Mouse (Mus musculus) limb, embryonic 11.5 days (tissue): Measurements from ENCODE around the gene Pitpnc1. TPM values are rescaled to one million over a fixed set of nuclear protein-coding genes. Genes with fewer than 3 reads are reported as not detected.

Source experiments
- ATAC-seq: fragments of 200-750 bp; cut with Nextera tagmentation; 2 replicates; pipeline ENCODE4 v1.8.0; 2017; ENCODE audit warnings: low read depth; ENCODE audit not compliant: insufficient number of reproducible peaks, low FRiP score, low TSS enrichment
- DNase-seq: peaks from one replicate; pipeline ENCODE4 v3.0.0-alpha.2; 2015; ENCODE audit warnings: low spot score
- H3K27ac ChIP-seq: fragments of 300-500 bp; sonication (generic); replicated peaks from 2 replicates; pipeline ENCODE4 v1.5.1; 2014; ENCODE audit warnings: low read depth, mild to moderate bottlenecking, low read length
- H3K27me3 ChIP-seq: fragments of 300-500 bp; sonication (generic); 2 replicates; pipeline ENCODE4 v1.6.1; 2014; ENCODE audit warnings: mild to moderate bottlenecking, low read length, mixed read lengths; ENCODE audit not compliant: control insufficient read depth, insufficient read depth
- H3K36me3 ChIP-seq: fragments of 300-500 bp; sonication (generic); 2 replicates; pipeline ENCODE4 v1.6.1; 2014; ENCODE audit warnings: mild to moderate bottlenecking, low read length, moderate library complexity, mixed read lengths; ENCODE audit not compliant: control insufficient read depth, insufficient read depth
- H3K4me1 ChIP-seq: fragments of 300-500 bp; sonication (generic); 2 replicates; pipeline ENCODE4 v1.6.1; 2014; ENCODE audit warnings: low read length, mixed read lengths; ENCODE audit not compliant: control insufficient read depth, insufficient read depth
- H3K4me2 ChIP-seq: fragments of 300-500 bp; sonication (generic); 2 replicates; pipeline ENCODE4 v1.6.1; 2014; ENCODE audit warnings: low read depth, mild to moderate bottlenecking, moderate library complexity; ENCODE audit not compliant: severe bottlenecking
- H3K4me3 ChIP-seq: fragments of 300-500 bp; sonication (generic); 2 replicates; pipeline ENCODE4 v1.5.1; 2014; ENCODE audit warnings: low read depth, low read length
- H3K9ac ChIP-seq: fragments of 300-500 bp; sonication (generic); 2 replicates; pipeline ENCODE4 v1.6.1; 2014; ENCODE audit warnings: mild to moderate bottlenecking, low read length
- H3K9me3 ChIP-seq: fragments of 300-500 bp; sonication (generic); 2 replicates; pipeline ENCODE4 v1.6.1; 2016; ENCODE audit warnings: low read length; ENCODE audit not compliant: control insufficient read depth
- WGBS: fragments of 180-500 bp; shearing (Covaris S2); extraction: QIAGEN DNeasy Blood & Tissue Kit; methylation state at CpG from one replicate; pipeline ENCODE4 v1.1.7; 2014; 5-methylcytosine and 5-hydroxymethylcytosine counted together
- polyA plus RNA-seq: library from polyadenylated mRNA; unstranded; fragments of >200 nt; fragmentation: Nextera tagmentation; extraction: Ambion mirVana; gene quantifications from 2 replicates; pipeline ENCODE4 v1.2.1, GENCODE M21; 2014

Gene Pitpnc1
- polyA plus RNA-seq, 1 experiment from 2014 or later, result 35.3 TPM

GRCm38 (mm10) chr11:107323173-107323572 lies 147.3 kb downstream of the Pitpnc1 start:
- Histone ChIP-seq H3K9ac (no peak overlapping the region), H3K4me2 (no peak overlapping the region), H3K4me1 (no peaks in the 10 kb centered on the region), H3K27ac (no peak overlapping the region), H3K4me3 (no peak overlapping the region), H3K9me3 (no peaks in the 10 kb centered on the region), H3K27me3 (no peaks in the 10 kb centered on the region), H3K36me3 (no peaks in the 10 kb centered on the region)
- DNase-seq, result no peak
- no peak for ATAC-seq
- whole genome bisulfite sequencing, result 71% methylated on average over 18 of the region's 18 CpGs

DNA sequence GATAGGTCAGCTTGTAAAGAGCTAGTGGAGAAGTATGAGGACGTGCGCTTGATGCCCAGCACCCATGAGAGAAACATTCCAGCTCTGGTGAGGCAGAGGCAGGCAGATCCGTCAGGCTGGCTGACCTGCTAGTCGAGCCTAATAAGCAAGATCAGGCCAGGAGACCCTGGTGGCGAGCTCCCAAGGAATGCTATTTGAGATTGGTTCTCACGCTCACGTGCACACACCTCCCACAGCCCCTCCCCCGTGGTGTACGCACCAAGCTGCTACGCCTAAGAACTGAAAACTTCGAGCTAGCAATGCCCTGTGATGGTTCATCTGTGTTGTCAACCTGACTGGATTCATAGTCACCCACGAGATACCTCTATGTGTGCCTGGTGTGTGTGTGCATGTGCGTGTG lies 148.3 kb downstream of the Pitpnc1 start:
- DNase-seq, result no peak
- Histone ChIP-seq H3K27me3 (no peaks in the 10 kb centered on the region), H3K4me2 (no peak overlapping the region), H3K36me3 (no peaks in the 10 kb centered on the region), H3K4me3 (no peak overlapping the region), H3K27ac (no peak overlapping the region), H3K4me1 (no peaks in the 10 kb centered on the region), H3K9me3 (no peaks in the 10 kb centered on the region), H3K9ac (no peak overlapping the region)
- 90% methylated on average over 13 of the region's 13 CpGs for WGBS
- ATAC-seq, result no peak

DNA sequence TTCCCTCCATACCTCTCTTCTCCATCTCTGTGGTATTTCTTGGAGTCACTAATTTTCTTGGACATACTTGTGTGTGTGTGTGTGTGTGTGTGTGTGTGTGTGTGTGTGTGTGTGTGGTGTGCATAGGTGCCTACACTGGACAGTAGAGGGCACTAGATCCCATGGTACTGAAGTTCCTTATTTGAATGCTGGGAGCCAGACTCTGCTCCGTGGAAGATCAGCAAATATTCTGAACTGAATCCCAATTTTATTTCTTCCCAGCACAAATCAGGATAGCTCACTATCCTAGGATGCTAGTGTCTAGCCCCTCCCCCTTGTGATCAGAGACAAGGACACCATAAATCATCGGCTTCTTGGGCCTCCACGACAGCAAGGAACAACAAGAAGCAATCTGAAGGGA lies 148.7 kb downstream of the Pitpnc1 start:
- no peak overlapping the region for H3K4me2 ChIP-seq
- no peak overlapping the region for H3K4me3 ChIP-seq
- H3K9ac ChIP-seq, result no peak overlapping the region
- DNase-seq (no peak), ATAC-seq (no peak)
- no peaks in the 10 kb centered on the region for H3K36me3 ChIP-seq
- no peak overlapping the region for H3K27ac ChIP-seq
- WGBS, result 88% methylated on average over 3 of the region's 3 CpGs
- H3K9me3 ChIP-seq, result no peaks in the 10 kb centered on the region
- no peaks in the 10 kb centered on the region for H3K4me1 ChIP-seq
- H3K27me3 ChIP-seq, result no peaks in the 10 kb centered on the region

GRCm38 (mm10) chr11:107319861-107320260 lies 150.6 kb downstream of the Pitpnc1 start:
- no peak for DNase-seq
- H3K4me1 ChIP-seq, result no peaks in the 10 kb centered on the region
- H3K4me2 ChIP-seq, result no peak overlapping the region
- H3K9ac ChIP-seq, result no peak overlapping the region
- no peaks in the 10 kb centered on the region for H3K9me3 ChIP-seq
- H3K27me3 ChIP-seq, result no peaks in the 10 kb centered on the region
- WGBS, result 39% methylated on average over 10 of the region's 10 CpGs
- no peak for ATAC-seq
- no peak overlapping the region for H3K4me3 ChIP-seq
- H3K36me3 ChIP-seq, result no peaks in the 10 kb centered on the region
- no peak overlapping the region for H3K27ac ChIP-seq

DNA sequence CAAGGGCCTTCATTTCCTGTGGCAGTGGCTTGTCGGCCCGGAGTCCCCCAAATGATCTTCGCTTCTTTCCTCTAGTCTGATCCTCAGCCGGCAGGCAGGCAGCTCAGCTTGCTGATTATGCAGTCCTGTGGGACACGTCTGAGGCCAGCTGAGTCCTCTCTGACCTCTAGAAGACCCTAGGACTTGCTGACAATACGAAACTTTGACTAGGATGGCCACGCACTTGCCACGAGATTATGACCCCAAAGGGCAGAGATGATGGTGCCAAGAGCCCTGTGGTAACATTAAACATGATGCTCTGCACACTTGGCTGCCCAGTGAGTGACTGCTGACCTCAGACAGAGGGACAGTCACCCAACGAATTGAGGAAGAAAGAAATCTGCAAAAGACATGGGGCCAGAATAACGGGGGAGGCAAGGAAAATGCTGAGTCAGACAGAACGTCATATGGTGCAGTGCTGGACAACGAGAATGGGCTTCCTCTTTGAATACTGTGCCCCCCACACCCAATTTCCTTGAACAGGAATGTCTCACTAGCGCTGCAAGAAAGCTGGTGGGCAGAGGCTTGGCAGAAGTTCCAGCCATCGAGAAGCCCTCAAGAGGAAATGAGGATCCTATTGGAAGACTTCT lies 152.7 kb downstream of the Pitpnc1 start:
- Histone ChIP-seq H3K9ac (no peak overlapping the region), H3K4me3 (no peak overlapping the region), H3K27me3 (no peaks in the 10 kb centered on the region), H3K27ac (no peak overlapping the region), H3K36me3 (no peaks in the 10 kb centered on the region; the same call in 1 of the 2 replicates), H3K4me1 (no peaks in the 10 kb centered on the region), H3K4me2 (no peak overlapping the region), H3K9me3 (no peaks in the 10 kb centered on the region)
- no peak for ATAC-seq
- WGBS, result 82% methylated on average over 14 of the region's 14 CpGs
- no peak for DNase-seq

DNA sequence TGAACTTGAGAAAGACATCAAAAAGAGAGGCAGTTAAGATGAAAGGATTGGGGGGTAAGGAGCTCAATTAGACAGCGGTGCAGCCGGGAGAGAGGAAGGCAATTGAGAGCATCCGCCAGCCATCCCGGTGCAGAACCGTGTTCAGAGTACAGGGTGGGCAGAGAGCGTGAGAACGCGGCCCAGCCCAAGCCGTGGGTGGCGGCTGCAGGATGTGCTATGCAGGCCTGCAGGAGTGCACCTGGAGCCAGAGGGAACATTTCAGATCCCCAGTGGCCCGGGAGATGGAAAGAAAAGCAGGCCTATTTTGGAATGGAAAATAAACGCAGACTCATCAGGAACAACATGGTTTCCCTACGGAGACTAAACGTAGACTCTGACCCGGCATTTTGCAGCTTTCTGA lies 155.0 kb downstream of the Pitpnc1 start:
- no peak overlapping the region for H3K9ac ChIP-seq
- no peak for DNase-seq
- no peaks in the 10 kb centered on the region for H3K4me1 ChIP-seq
- no peaks in the 10 kb centered on the region for H3K27me3 ChIP-seq
- H3K36me3 ChIP-seq, result no peaks in the 10 kb centered on the region; the same call in 1 of the 2 replicates
- H3K27ac ChIP-seq, result no peak overlapping the region
- WGBS, result 83% methylated on average over 15 of the region's 15 CpGs
- no peaks in the 10 kb centered on the region for H3K9me3 ChIP-seq
- no peak overlapping the region for H3K4me2 ChIP-seq
- ATAC-seq, result no peak
- no peak overlapping the region for H3K4me3 ChIP-seq

DNA sequence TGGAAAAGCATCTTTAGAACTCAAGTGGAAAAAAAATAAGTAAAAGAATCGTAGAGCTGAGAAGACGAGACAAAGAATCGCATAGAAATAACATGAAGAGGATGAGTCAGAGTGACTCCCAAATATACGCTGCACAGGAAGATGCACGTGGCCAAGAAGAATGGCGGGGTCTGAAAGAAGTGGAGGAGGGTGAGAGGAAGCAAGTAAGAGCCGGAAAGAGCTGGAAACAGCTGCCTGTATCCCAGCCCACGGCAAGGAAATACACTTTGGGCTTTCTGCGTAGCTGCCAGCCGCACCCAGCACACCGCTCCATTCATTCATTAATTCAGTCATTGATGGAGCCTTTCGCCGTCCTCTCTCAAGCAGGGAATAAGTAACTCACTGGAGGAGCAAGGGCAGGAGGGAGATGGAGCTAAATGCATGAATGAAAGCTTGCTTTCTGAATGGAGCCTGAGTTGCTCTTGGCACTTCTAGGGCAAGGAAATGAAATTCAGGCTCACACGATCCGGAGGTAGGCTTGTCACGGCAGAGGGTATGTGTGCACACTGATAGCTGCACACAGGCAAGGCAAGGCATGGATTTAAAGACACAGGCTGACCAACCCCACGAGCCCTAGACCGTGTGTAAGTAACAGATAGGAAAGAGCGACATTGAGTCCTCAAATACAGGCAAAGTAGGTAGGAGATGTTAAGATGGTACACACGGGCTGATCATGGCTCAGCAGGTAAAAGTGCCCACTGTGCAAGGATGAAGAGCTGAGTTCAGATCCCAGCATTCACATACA lies 160.0 kb downstream of the Pitpnc1 start:
- peaks cover 2% of the 10 kb centered on the region; the same call in 1 of the 2 replicates for H3K36me3 ChIP-seq
- H3K4me3 ChIP-seq, result no peak overlapping the region
- WGBS, result 91% methylated on average over 20 of the region's 20 CpGs
- ATAC-seq (no peak), DNase-seq (no peak)
- H3K4me2 ChIP-seq, result no peak overlapping the region
- no peak overlapping the region for H3K27ac ChIP-seq
- no peaks in the 10 kb centered on the region for H3K27me3 ChIP-seq
- no peak overlapping the region for H3K9ac ChIP-seq
- no peaks in the 10 kb centered on the region for H3K4me1 ChIP-seq
- no peaks in the 10 kb centered on the region for H3K9me3 ChIP-seq

- Histone ChIP-seq H3K27ac (no peak overlapping the region), H3K36me3 (peaks cover 2% of the 10 kb centered on the region; the same call in 1 of the 2 replicates), H3K4me1 (no peaks in the 10 kb centered on the region), H3K27me3 (no peaks in the 10 kb centered on the region), H3K9ac (no peak overlapping the region), H3K9me3 (no peaks in the 10 kb centered on the region), H3K4me3 (no peak overlapping the region), H3K4me2 (no peak overlapping the region)
- DNase-seq (no peak), ATAC-seq (no peak)
- WGBS, result 80% methylated on average over 11 of the region's 11 CpGs
Measured at GRCm38 (mm10) chr11:107306170-107306569, 164.3 kb downstream of the Pitpnc1 start.
